Mouse (Mus musculus) cerebellum, adult 11-12 months (tissue): Measurements from ENCODE around the gene Diaph3.

Experiments used
- DNase-seq: peaks from one replicate; pipeline ENCODE4 v3.0.0; 2022

The Diaph3 gene

DNA sequence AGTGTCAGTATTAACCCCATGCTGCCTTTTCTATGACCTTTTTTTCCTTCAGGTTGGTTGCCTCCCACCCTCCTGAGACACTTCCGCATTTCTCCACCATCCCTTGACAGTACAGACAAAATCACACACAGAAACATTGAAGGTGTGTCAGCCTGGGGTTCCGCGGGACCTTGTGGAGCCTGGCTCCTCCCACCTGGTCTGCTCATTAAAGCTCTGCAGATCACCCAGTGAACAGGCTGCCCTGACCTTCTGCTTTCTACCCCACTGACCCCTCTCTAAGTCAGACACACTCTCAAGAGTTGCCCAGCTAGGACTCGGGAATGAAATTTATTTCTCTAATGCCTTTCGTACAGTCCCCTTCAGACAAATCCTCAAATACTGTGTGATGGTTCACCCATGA lies 500.9 kb downstream of the Diaph3 start:
- DNase-seq: no peak

DNA sequence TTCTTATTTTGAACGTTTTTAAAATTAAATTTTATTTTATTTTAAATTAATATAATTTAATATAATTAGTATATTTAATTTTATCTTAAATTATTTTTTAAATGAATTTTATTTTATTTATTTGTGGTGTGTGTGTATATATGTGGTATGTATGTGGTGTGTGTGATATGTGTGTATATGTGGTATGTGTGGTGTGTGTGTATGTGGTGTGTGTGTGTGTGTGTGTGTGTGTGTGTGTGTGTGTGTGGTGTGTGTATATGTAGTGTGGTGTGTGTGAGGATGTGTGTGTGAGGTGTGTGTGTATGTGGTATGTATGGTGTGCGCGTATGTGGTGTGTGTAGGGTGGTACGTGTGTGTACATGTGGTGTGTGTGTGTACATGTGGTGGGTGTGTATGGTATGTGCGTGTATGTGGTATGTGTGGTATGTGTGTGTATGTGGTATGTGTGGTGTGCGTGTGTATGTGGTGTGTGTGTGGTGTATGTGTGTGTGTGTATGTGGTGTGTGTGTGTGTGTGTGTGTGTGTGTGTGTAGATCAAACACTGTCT lies 505.4 kb downstream of the Diaph3 start:
- DNase-seq: no peak

DNA sequence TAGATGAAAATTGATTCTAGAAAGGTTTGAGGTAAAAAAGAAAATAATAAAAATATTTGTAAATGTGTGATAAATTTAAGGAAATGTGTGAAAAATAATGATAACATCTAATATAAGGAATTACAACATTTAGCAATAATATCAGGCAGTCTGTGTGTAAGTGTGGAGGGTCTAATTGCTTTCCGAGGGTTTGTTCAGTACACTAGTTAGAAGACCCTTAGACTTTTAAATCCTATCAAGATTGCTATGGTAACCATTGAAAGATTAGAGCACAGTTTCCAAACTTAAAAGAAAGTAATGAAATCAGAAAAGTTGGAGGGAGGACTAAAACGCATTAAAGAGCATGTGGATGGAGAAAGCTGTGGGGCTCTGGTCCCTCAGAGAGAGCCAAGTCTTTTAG lies 506.0 kb downstream of the Diaph3 start:
- no peak for DNase-seq

DNA sequence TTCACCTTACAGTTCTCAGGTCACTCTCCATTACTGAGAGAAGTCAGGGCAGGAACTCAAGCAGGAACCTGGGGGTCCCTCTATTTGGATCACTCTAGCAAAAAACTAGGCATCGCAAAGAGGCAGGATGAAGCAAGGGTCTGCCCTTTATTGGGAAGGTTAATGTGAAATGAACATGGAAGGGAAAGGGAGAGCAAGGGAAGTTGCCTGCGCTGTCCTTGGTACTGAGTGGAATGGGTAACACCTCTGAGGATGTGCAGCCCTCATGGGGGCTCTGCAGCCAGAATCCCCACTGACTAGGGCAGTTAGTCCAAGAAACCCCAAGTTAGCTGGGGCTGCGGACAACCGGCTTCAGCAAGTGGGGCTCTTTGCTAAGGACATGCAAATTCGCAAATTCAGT lies 507.2 kb downstream of the Diaph3 start:
- DNase-seq: no peak

DNA sequence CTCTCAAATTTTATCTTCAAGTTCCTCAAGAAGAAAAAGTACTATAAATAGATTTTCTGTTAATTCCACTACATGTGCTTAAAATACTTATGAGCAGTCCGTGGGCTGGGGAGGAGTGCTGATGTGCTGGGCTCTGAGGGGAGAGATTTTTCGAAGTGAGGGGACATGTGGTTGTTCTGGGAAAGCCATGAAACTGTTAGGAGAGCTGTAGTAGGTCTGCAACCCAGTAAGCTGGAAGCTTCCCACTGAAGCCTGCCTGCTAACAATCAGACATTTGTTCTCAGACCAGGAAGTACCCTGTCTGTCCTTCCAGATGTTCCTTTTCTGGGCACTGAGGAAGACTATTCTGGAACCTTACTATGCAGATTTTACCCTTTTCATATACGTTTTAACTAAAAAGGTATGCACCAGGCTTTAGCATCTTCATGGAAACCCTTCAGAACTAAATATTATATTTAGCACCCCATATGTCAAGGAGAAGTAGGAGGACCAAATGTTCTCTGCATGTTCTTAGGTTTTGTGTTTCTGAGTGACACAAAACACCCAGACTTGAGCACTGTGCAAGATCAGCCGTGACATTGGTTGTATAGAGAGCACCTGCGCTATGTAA lies 516.1 kb downstream of the Diaph3 start:
- DNase-seq: no peak

DNA sequence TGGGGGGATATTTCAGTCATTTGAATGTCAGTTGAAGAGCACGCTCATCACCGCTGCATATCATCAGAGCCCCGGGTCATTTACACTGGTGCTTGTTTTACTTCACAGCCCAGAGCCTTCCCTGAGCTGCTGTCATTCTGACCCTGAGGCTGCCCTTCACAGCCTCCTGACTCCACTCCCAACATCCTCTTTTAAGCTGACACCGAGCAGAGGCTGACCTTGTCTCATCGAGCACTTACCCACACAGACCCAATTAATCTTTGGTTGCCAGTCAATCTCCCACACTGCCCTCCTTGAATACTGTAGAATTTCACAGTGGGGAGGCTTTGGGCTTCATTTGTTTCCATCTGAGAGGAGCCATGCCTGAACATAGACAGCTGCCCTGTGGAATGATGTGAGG lies 521.4 kb downstream of the Diaph3 start:
- no peak for DNase-seq
